Mouse (Mus musculus): ENCODE results near the gene Snx14.

Gene Snx14

GRCm38 (mm10) chr9:88340819-88341218 lies 97.9 kb downstream of the Snx14 start:
- DNase-seq, result no peak

DNA sequence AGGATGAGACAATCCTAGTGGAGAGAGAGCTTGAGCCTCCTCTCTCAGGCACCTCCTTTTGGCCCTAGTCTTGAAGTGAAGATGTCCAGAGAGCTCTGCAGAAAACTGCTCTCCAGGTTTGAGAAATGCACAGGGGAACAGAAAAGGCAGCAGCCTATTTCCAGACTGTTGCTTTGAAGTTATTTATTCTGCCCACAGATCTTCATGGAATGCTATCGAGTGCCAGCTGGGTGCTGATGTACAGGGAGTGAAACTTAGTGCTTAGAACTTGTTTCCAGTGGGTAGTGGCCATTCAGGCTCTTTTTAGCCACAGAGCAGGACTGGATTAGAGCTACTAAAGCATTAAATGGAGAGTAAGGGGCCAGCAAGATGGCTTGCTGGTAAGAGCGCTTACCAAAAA lies 102.9 kb downstream of the Snx14 start:
- DNase-seq, result no peak

DNA sequence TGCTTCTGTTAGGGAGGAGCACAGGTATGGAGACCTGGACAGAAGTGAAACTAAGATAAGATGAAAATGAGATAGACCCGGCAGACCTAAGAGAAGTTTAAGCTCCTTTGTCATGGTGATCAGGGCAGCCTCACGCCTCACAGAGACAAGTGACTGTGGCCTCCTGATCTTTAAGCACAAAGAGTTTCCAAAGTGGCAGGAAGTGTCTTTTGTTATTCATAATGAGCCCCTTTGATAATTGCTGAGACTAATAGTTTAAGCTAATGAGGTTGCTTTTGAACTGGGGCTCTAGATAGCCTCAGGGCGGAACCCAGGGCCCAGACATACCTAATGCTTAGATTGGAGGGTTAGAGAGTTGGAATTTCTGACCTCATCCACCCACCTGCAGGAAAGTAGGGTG lies 106.3 kb downstream of the Snx14 start:
- no peak for DNase-seq

- no peak for DNase-seq
These were observed 108.4 kb downstream of the Snx14 start for GRCm38 (mm10) chr9:88330316-88330715.

DNA sequence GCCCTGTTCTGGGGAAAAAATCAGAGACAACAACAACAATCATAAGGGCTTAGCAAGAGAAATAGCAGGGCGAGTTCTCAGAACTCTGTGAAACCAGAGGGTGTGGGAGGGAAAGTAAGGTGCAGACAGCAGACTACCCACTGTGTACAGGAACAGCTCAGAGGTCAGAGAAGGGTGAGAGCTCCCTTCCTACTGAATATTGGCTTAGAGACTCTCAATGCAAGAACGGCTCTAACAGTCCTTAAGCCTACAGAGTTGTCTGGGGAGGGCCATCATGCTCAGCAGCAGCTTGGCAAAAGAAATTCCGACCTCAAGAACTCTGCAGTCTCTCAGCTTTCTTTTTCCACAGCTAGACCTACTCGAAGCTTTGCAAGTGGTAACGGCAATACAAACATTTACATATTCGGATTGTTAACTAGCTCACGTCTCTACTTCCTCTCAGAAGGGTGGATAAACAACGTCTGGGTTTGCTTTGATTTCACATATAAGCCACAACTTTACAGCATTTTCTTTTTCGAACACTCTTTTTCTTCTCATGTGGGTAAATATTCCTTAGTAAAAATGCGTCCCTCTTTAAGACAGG lies 109.5 kb downstream of the Snx14 start:
- DNase-seq, result no peak

- DNase-seq, result no peak
These were observed 110.1 kb downstream of the Snx14 start for GRCm38 (mm10) chr9:88328666-88329065.

- DNase-seq, result peak; percentile 99
These were observed 111.5 kb downstream of the Snx14 start, which contains the start of gene Nt5e for GRCm38 (mm10) chr9:88326930-88327901. TSS of gene Nt5e (plus strand) at chr9:88327197.
